Mouse (Mus musculus) heart, postnatal 4 days (tissue): ENCODE results near the gene Cdkn1b. TPM values are rescaled to one million over a fixed set of nuclear protein-coding genes. Genes with fewer than 3 reads are reported as not detected.

Source experiments
- DNase-seq: peaks from one replicate; pipeline ENCODE4 v3.0.0; 2021
- total RNA-seq, 2 experiments: library from RNA; stranded (reverse); gene quantifications; 2 replicates each; pipeline ENCODE4 v1.2.3; 2021

The Cdkn1b gene
- 10 to 100 TPM; 46.1 to 47.7 TPM for total RNA-seq

DNA sequence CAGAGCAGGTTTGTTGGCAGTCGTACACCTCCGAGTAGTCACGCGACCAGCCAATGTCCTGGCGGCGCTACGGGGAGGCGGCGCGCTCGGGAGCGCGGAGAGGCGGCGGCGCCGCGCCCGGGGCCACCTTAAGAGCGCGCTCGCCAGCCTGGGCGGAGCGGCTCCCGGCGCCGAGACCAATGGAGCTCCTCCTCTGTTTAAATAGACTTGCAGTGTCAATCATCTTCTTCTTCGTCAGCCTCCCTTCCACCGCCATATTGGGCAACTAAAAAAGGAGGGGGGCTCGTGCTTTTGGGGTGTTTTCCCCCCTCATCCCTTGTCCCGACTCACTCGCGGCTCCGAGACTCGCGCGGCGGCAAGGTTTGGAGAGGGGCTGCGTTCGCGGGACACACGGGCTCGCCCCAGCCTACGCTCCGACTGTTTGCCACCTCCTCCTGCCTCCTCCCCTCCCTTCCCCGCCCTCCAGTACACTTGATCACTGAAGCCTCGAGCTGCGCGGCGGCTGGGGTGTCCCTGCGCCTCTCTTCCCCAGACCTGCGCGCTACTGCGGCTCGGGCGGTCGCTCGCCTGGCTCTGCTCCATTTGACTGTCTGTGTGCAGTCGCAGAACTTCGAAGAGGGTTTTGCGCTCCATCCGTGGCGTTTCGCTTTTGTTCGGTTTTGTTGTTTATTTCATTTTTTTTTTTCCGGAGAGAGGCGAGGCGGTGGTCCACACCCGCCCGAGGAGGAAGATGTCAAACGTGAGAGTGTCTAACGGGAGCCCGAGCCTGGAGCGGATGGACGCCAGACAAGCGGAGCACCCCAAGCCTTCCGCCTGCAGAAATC, at the start of gene Cdkn1b:
Cdkn1b (plus strand) TSS at position 212 of the 824 bp plus-strand sequence.
- DNase-seq = peak; percentile 91

DNA sequence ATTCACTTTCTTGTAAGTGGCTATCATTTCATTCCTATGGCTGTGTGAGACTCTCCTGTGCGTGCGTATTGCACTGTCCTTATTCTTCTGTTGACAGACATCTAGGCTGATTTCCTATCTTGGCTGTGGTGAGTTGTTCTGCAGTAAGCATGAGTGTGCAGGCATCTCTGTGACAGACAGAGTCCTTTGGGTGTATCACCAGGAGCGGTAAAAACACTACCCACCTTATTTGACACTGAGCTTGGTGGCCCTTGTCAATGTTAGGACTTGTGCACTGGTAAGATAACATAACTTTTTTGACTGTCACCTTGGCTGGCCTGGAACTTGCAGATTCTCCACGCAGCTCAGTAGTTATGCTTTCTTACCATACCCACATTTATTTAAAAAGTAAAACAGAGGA, 49.3 kb upstream of the Cdkn1b start:
- no peak for DNase-seq

DNA sequence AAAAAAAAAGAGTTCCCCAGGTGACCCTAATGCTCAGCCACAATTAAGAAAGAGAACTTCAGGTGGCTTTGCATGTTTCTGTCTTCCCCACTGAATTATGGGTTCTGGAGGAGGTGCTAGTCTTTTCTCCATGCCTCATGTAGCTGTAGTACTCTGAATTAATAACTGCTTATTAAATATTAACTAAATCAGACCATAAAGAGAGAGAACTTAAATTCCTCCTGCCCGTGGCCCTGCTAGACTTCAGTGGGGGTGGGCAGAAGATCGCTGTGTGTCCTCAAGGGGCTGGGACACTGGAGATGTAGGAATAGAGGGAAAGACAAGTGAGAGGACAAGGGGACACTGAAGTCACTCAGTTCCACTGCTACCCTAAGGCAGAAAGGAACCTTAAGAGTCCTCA, 48.0 kb upstream of the Cdkn1b start:
- no peak for DNase-seq

DNA sequence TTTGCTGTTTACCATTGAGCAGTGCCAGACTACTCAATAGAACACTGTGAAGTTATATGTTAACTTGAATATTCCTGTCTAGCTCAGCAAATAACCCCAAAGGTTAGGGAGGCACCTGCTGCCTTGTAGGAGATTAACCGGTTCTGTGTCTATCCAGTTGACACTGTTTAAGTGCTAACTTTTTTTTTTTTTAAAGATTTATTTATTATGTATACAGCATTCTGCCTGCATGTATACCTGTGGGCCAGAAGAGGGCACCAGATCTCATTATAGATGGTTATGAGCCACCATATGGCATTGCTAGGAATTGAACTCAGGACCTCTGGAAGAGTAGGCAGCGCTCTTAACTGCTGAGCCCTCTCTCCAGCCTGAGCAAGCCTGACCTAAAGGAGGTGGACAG, 47.2 kb upstream of the Cdkn1b start:
- no peak for DNase-seq

DNA sequence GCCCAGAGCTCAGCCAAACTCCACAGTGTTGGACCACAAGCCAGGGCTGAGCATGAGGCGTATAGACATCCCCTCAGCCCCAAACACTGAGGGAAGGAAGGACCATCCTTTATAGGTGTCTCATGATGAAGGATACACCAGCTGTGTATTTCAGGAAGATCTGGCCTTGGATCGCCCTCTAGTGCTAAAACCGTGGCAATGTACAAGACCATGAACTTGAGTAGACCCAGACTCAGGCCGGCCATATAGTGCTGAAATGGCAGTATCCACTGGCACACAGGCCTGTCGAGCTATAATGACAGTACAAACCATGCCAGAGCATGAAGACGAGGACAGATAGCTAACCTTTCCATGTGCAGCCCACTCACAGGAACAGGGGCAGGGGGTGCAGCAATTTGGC, 43.4 kb upstream of the Cdkn1b start:
- DNase-seq = no peak

DNA sequence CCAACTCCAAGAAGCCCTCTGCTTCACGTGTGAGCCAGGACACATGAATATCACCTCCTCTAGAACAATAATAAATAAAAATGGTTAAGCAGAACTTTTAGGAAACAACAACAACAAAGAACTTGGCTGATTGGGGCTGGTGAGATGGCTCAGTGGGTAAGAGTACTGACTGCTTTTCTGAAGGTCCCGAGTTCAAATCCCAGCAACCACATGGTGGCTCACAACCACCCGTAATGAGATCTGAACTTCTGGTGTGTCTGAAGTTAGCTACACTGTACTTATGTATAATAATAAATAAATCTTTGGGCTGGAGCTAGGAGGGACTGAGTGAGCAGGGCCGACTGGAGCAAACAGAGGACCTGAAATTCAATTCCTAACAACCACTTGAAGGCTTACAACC, 42.9 kb upstream of the Cdkn1b start:
- no peak for DNase-seq

DNA sequence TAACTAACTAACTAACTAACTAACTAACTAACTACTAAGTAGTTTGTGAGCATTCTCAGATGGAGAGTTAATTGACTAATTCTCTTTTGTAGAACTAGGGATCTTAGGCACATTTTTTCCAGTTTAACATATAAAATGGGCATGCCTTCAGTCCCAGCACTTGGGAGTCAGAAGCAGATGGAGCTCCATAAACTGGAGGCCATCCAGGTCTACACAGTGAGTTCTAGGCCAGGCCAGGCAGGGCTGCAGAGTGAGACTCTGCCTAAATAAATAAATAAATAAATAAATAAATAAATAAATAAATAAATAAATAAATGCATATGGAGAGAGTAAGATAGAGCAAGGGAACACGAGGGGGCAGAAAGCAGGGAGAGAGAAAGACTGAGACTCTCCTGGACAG, 42.3 kb upstream of the Cdkn1b start:
- no peak for DNase-seq

DNA sequence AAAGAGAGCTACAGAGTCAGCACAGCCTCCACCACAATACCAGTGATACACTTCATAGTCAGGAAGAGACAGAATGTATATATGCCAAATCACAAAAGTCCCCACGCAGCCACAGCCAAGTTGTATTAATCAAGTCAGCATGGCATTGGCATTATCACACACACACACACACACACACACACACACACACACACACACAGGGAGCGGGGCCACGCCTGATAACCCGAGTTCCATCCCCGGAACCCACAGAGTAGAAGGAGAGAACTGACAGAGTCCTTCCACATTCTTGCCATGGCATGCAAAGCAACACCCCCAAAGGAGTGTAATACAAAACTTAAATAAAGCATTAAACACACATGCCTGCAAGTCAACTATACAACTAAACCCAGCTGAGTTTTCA, 40.6 kb upstream of the Cdkn1b start:
- DNase-seq = no peak

DNA sequence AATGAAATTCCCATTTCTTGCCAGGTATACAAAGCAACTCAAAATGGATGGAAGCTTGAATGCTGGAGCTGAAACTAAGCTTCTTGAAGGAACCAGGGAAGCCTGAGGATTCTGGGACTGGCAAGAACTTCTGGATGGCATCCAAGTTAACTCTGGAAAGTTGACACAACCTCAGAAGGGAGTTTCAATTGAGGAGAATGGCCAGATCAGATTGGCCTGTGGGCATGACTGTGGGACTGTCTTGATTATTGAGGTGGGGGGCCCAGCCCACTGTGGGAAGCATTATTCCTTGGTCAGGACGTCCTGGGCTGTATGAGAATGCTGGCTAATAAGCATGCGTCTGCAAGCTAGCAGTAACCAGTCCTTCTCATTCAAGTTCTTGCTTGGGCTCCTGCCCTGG, 40.2 kb upstream of the Cdkn1b start:
- DNase-seq = no peak

DNA sequence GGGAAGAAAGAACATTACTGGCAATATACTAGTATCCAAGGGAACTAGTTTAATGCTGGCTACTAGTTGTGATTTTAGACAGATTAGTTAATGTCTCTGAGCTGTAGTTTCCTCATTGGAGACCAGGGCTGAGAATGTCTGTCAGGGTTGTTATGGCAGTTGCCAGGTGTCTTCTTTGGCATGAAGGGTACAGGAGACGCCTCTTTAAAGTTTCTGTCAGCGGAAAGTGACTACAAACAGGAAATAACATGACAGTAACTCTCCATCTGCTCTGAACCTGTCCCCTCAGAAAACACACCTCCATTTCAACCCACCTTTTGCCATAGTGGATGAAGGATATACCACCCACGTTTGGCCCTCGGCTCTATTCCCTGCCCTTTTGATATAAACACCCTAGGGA, 36.5 kb upstream of the Cdkn1b start:
- DNase-seq = no peak

DNA sequence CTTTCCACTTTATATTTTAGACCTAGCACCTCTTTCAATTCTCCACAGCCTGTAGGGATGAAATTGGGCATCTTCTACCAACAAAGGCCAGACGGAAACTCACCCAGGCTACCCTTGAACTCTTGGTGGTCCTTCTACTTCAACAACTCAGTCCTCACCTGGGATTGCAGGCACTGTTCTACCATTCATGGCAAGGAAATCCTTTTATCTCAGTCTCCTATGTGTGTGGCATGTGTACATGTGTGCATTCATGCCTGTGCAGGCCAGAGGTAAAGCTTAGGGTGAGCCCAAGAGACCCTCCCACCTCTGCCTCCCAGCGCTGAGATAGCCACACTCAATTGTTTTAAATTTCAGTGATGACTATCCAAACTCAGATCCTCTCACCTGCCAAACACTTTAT, 34.7 kb upstream of the Cdkn1b start:
- no peak for DNase-seq

DNA sequence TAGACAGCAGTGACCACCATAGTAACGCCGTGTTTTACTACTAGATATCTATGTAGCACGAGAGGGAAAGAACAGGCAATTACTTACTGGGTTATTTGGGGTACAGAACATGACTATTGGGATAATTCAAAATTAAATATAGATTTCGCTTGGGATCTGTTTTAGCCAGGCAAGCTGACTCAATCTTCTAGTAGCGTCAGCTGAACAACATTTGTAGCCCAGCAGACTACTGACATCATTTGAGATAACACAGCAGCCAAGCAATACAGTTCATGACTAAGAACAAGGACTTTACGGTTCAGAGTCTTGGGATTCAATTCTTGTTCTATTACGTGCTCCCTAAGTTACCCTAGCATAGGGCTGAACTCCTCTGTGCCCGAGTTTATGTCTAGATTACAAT, 33.7 kb upstream of the Cdkn1b start:
- no peak for DNase-seq

DNA sequence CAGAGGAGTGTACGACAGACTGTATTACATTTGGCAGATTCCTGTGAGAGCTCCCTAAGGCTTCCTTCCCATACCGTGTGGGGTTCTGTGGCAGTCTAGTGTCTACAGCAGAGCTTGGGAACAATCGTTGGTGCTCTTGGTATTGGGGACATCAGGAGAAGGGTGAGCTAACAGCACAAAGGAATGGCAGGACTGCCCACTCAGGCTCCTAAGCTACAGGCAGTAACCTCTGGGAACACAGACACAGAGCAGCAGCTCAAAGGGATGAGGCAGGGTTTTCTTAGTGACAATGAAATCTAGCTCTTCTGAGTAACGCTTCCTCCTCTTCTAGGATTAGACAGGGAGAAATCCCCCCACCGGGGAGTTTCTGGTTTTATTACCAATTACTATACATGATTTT, 33.2 kb upstream of the Cdkn1b start:
- DNase-seq = no peak

DNA sequence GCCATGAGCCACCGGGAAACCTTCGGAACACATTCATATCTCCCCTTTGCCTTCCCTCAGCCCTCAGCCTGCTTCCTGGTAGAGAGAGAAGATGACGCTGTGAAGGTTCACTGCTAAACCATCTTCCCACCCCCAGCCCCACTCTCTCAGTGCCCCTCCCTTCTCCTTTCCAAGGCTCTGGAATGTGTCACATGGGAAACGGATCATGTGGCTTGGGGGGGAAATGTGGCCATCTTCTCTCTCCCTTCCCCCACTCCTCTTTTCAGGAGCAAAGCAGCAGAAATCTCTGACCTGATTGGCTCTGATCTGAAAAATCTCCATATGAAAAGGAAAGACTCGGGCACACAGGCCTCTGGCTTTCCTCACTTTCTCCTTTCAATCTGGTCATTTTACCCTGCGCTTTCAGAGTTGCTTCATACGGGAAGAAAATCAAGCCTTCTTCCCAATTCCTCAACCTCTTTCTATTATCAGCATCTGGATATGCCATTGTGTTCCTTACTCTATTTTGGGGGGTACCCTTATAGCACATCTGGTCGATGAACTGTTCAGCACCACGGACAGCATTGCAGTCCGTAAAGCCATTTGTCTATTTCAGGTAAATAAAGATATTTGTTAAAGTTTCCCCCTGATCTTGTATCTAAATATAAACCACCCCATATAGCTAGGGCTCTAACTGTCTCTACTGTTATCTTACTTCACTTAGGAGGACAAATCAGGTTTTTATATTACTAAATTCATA, 32.3 kb upstream of the Cdkn1b start:
- DNase-seq = peak; percentile 7

DNA sequence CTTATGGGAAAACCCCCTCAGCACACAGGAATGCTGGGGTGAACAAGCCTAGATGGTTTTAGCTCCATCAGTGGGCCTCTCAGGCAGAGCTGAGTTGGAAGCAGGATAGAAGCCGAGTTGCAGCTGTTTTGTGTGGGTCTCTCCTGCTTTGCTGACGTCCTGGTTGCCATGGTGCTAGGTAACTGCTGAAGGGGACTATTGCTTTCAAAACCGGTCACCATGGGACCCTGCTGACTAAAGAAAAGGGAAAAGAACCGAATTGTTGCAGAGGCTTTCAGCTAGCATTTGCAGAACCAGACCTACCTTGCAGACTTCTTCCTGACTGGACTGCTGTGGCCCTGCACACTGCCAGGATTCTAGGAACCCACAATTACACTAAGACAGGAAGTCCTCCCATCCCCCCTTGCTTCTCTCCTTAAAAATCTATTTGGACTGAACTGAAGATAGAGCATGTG, 31.6 kb upstream of the Cdkn1b start:
- DNase-seq = no peak

DNA sequence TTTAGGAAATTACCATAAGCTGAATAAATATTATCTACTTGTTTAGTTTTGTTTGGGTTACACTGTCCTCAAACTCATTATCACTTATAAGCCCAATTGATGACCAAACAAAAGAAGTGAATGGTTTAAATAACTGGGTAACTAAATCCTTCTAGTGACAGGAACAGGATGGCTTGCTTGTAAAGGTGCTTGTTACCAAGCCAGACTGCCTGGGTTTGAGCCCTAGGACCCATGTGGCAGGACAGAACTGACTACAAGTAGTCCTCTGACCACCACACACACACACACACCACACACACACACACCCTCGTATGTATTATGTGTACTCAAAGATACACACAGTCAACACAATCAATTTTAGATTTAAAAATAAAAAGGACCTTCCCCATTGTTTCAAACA, 30.4 kb upstream of the Cdkn1b start:
- DNase-seq = no peak

DNA sequence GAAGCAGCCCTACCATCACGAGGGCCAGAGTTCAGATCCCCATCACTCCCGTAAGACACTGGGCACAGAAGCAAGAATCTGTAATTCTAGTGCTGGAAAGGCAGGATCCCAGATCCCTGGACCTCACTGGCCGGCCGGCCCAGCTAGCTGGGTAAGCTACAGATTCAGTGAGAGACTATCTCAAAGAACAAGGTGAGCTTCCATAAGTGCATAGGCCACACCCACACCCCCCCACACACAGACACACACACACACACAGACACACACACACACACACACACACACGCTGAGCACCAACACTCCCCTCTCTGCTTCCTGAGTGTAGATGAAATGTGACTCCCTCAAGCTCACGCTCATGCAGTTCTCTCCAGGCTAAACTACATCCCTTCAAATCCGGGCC, 29.8 kb upstream of the Cdkn1b start:
- no peak for DNase-seq

DNA sequence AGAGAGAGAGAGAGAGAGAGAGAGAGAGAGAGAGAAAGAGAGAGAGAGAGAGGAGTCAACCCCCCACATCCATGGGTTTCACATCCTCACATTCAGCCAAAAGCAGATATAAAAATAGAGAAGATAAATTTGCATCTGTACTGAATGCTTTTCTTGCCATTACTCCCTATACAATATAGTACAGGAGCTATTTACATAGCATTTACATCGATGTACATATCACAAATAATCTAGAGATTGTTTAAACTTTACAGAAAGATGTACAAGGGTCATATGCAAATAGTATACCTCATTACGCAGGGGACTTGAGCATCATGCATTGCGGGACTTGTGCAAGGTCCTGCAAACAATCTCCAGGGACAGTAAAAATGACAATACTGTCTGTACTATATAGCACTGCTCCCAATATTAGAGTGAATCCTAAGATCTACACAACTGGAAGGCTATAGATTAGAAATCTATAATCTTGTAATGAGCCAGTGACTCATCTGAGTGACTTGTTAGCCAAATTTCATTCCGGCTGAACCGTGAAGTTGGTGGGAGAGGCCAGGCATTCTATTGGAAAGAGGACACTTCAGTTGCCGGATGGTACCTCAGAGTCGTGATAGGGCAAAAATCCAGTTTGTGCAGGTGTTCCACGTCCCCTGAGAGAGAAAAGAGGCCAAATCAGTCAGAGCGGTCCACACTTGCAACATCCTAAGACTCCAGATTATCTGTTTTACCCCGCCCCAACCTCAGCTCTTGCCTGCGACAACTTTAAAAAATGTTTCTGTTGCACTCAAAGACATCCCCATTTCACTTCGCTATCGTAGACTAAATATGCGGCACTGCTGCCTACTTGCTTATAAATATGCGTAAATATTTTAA, 23.4 kb upstream of the Cdkn1b start:
- no peak for DNase-seq

DNA sequence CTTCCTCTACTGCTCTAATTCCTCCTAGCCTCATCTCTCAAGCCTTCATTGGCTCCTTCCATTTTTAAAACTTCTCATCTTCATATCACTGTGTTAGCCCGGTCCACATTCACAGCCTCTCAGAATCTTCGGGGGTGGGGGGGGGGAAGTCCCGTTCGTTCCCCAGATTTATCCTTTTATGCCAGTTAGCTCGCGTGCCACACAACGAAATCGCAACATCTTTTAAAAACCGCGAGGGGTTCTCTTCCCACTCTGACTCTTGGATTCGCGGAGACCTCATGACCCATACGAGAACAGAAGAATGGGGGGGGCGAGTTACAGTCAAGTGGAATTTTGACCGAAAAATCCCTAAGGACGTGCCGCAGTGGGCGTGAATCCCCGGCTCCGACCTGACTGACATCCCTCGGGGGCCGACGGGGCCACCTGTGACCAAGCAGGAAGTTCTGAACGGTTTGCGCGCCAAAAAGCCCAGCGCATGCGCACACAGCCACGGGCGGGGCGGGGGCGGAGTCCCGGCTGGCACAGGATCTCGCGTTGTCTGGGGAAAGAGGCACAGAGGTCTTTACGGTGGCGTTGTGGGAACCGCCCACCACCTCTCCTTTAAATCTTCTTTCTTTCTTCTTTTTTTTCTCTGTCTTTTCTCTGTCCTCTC, 22.6 kb upstream of the Cdkn1b start:
- DNase-seq = peak; percentile 98

DNA sequence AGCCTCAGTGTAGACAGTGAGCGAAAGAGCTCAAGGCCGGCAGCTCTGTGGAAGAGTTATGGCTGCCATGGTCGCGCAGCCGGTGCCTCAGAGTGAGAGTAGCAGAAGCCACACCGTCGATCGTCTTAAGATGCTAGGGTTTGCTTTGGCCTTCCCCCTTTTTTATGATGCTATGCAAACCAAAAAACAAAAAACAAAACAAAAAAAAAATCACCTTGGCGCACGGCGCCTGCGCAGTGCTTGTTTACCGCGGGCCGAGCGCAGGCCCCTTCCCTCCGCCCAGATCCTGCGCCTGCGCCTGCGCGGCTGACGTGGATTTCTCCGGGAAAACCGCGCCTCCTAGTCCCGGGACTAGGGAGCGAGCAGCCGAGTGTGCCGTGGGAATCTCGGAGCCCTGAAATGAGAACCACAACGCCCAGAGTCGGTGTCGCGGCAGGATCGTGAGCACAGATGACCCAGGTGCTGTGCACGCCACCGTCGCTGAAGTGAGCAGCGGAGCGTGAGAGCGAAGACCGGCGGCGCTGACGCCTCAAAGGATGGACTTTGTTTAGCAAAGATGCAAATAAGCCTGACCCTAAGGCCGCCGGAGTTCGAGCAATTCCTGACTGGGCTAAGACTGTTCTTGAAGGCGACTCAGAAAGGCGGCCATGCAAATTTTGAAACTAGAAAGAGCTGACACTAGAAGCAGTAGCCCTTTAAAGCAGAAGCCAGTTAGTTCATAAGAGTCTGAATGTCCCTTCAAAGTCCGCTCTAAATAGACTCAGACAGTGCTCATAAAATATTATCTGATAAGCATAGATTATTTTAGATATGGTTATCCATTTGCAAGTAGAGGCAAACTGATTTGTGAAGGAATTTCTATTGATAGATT, 21.9 kb upstream of the Cdkn1b start, which contains the start of gene Gpr19:
Gpr19 (minus strand) TSS at position 484 of the 871 bp plus-strand sequence.
- peak; percentile 94 for DNase-seq

DNA sequence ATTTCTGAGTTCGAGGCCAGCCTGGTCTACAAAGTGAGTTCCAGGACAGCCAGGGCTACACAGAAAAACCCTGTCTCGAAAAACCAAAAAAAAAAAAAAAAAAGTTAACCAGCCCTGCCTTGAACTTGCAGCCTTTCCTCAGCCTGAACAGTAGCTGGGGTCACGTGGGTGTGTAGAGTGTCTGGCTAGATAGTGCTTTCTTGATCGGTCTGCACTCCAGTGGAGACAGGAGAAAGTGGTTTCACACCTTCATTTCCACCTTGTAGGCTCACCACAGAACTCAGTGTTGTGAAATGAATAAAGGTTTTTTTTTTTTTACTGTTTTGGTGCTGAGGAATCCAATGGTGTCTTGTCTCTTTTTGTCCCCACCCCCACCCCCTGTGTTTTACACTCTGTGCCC, 16.8 kb upstream of the Cdkn1b start:
- no peak for DNase-seq
